Mouse (Mus musculus): Measurements from ENCODE around the gene Pla2g7. TPM values are rescaled to one million over a fixed set of nuclear protein-coding genes. Genes with fewer than 3 reads are reported as not detected.
A peak's percentile ranks its signal among the peaks of the same experiment; 100 is the strongest.

Gene Pla2g7
- total and polyA plus RNA-seq, 3 experiments: not detected

DNA sequence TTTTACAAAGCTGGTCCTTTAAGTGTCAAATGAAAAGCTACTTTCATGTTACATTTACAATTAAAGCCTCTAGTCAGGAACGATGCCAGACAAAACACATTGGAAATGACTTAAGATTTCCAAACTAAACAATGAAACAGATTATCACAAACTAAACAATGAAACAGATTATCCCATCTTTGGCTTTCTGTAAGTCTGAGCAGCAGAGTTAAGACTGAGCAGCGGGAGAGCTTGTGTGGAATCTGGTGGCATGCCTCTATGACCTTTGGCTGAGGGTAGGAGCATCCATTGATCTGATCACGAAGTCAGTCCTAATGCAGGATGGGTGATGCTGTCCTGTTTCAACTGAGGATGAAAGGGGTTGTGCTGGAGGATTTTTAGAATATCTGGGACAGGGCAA lies 44.3 kb downstream of the Pla2g7 start:
- Histone ChIP-seq H3K4me3 (ENCODE audit: low read depth, low read length) (no peak overlapping the region), H3K4me1 (ENCODE audit: insufficient read depth, low read depth, low read length) (no peaks in the 10 kb centered on the region), H3K27me3 (ENCODE audit: insufficient read depth, low read length) (no peaks in the 10 kb centered on the region), H3K36me3 (replicated peaks) (no peaks in the 10 kb centered on the region), H3K9me3 (replicated peaks) (peaks cover 51% of the 10 kb centered on the region)
- TF ChIP-seq GATA1 (IDR thresholded peaks at IDR 0.05; ENCODE audit: borderline replicate concordance, low read length): no peak
- TF ChIP-seq TAL1 (conservative IDR thresholded peaks at IDR 0.05; ENCODE audit: low read depth, low read length): no peak
- TF ChIP-seq CTCF (IDR thresholded peaks at IDR 0.05; ENCODE audit: low read depth, low read length): no peak
- no peak for TF ChIP-seq GATA2 (IDR thresholded peaks at IDR 0.05; ENCODE audit: borderline replicate concordance, low read depth, low read length)
- TF ChIP-seq POLR2AphosphoS5 (IDR thresholded peaks at IDR 0.05; ENCODE audit: insufficient replicate concordance, low read depth, low read length): no peak
- ATAC-seq (ENCODE audit: extremely low read depth, insufficient number of reproducible peaks, low FRiP score, poor library complexity, severe bottlenecking) (no peak), DNase-seq (ENCODE audit: low spot score) (no peak)

DNA sequence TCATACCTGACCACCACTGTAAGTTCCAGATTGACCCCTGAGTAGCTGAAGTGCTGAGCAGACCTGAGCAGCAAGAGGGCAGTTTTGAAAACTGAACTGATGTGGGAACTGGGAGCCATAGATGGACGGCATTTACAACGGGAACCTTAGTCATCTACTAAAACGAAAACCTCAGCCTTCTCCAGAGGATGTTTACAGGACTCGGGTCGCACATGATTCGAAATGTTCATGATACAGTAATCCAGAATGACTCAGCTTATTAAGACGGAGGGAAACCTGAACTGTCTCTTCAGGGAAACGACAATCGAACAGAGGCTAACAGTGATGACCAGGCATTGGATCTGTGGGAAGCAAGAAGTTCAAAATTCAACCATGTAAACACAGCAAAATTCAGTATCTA lies 51.3 kb downstream of the Pla2g7 start:
- DNase-seq (ENCODE audit: low spot score): no peak
- peaks cover 52% of the 10 kb centered on the region for H3K9me3 ChIP-seq (replicated peaks)
- ATAC-seq (ENCODE audit: extremely low read depth, insufficient number of reproducible peaks, low FRiP score, poor library complexity, severe bottlenecking): no peak

GRCm38 (mm10) chr17:43622076-43622475 lies 54.2 kb downstream of the Pla2g7 start:
- H3K9me3 ChIP-seq (replicated peaks): peaks cover 60% of the 10 kb centered on the region
- ATAC-seq (ENCODE audit: extremely low read depth, insufficient number of reproducible peaks, low FRiP score, poor library complexity, severe bottlenecking): no peak
- no peak overlapping the region for H3K4me3 ChIP-seq (ENCODE audit: low read depth, low read length)
- H3K27me3 ChIP-seq (ENCODE audit: insufficient read depth, low read length): no peaks in the 10 kb centered on the region
- no peaks in the 10 kb centered on the region for H3K36me3 ChIP-seq (replicated peaks)
- H3K4me1 ChIP-seq (ENCODE audit: insufficient read depth, low read depth, low read length): no peaks in the 10 kb centered on the region
- no peak for TF ChIP-seq GATA2 (IDR thresholded peaks at IDR 0.05; ENCODE audit: borderline replicate concordance, low read depth, low read length)
- no peak for TF ChIP-seq TAL1 (conservative IDR thresholded peaks at IDR 0.05; ENCODE audit: low read depth, low read length)
- TF ChIP-seq GATA1 (IDR thresholded peaks at IDR 0.05; ENCODE audit: borderline replicate concordance, low read length): no peak
- TF ChIP-seq CTCF (IDR thresholded peaks at IDR 0.05; ENCODE audit: low read depth, low read length): no peak
- TF ChIP-seq POLR2AphosphoS5 (IDR thresholded peaks at IDR 0.05; ENCODE audit: insufficient replicate concordance, low read depth, low read length): no peak
- no peak for DNase-seq (ENCODE audit: low spot score)

More for the DNA sequence above, 51.3 kb downstream of the Pla2g7 start:
- no peaks in the 10 kb centered on the region for H3K36me3 ChIP-seq (replicated peaks)
- TF ChIP-seq GATA2 (IDR thresholded peaks at IDR 0.05; ENCODE audit: borderline replicate concordance, low read depth, low read length) (no peak), POLR2AphosphoS5 (IDR thresholded peaks at IDR 0.05; ENCODE audit: insufficient replicate concordance, low read depth, low read length) (no peak), CTCF (IDR thresholded peaks at IDR 0.05; ENCODE audit: low read depth, low read length) (no peak), TAL1 (conservative IDR thresholded peaks at IDR 0.05; ENCODE audit: low read depth, low read length) (no peak), GATA1 (IDR thresholded peaks at IDR 0.05; ENCODE audit: borderline replicate concordance, low read length) (no peak)
- H3K4me3 ChIP-seq (ENCODE audit: low read depth, low read length): no peak overlapping the region
- no peaks in the 10 kb centered on the region for H3K27me3 ChIP-seq (ENCODE audit: insufficient read depth, low read length)
- no peaks in the 10 kb centered on the region for H3K4me1 ChIP-seq (ENCODE audit: insufficient read depth, low read depth, low read length)

DNA sequence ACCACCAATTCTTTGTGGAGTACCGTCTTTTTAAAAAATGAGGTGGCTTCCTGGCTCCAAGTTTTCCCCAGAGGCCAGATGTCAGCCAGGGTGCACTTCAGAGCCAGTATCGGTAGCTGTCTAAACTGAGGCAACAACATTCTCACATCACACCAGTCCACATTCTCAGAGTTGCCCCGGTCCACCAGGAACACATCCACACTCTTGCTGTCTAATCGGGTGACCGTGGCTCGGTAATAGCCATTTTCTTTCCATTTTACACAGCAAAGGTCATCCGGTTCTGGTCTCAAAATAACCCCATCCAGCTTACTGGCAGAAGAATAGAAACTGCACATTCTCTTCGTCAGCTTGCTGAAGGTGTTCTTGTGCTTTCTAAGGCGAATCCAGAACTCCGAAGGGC lies 60.3 kb downstream of the Pla2g7 start:
- Histone ChIP-seq H3K4me1 (ENCODE audit: insufficient read depth, low read depth, low read length) (no peaks in the 10 kb centered on the region), H3K27me3 (ENCODE audit: insufficient read depth, low read length) (no peaks in the 10 kb centered on the region), H3K9me3 (replicated peaks) (peaks cover 76% of the 10 kb centered on the region), H3K36me3 (replicated peaks) (no peaks in the 10 kb centered on the region), H3K4me3 (ENCODE audit: low read depth, low read length) (no peak overlapping the region)
- TF ChIP-seq GATA2 (IDR thresholded peaks at IDR 0.05; ENCODE audit: borderline replicate concordance, low read depth, low read length): no peak
- TF ChIP-seq POLR2AphosphoS5 (IDR thresholded peaks at IDR 0.05; ENCODE audit: insufficient replicate concordance, low read depth, low read length): no peak
- TF ChIP-seq GATA1 (IDR thresholded peaks at IDR 0.05; ENCODE audit: borderline replicate concordance, low read length): no peak
- no peak for ATAC-seq (ENCODE audit: extremely low read depth, insufficient number of reproducible peaks, low FRiP score, poor library complexity, severe bottlenecking)
- no peak for DNase-seq (ENCODE audit: low spot score)

DNA sequence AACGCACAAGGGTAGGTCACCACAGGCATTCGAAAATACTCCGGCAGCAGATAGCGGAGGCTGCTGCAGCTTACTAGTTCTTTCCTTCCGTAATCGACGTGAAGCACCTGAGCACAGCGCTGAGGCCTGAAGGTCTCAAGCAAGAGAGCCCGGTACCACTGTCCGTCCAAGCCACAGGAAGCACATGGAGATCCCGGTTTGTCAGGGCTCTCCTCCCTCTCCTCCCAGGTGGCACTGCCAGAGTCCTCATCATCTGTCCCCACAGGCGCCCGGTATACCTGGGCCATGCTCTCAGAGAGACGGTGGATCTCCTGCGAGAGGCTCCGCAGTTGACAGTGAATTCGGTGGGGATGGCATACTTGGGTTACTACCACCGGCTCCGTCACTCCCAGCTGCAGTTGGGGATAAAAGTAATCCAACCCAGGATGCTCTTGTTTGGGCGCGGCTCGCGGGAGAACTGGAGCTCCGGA lies 61.2 kb downstream of the Pla2g7 start:
- H3K27me3 ChIP-seq (ENCODE audit: insufficient read depth, low read length): no peaks in the 10 kb centered on the region
- DNase-seq (ENCODE audit: low spot score): no peak
- TF ChIP-seq GATA1 (IDR thresholded peaks at IDR 0.05; ENCODE audit: borderline replicate concordance, low read length): no peak
- no peak for TF ChIP-seq GATA2 (IDR thresholded peaks at IDR 0.05; ENCODE audit: borderline replicate concordance, low read depth, low read length)
- TF ChIP-seq POLR2AphosphoS5 (IDR thresholded peaks at IDR 0.05; ENCODE audit: insufficient replicate concordance, low read depth, low read length): no peak
- TF ChIP-seq CTCF (IDR thresholded peaks at IDR 0.05; ENCODE audit: low read depth, low read length): no peak
- TF ChIP-seq TAL1 (conservative IDR thresholded peaks at IDR 0.05; ENCODE audit: low read depth, low read length): no peak

DNA sequence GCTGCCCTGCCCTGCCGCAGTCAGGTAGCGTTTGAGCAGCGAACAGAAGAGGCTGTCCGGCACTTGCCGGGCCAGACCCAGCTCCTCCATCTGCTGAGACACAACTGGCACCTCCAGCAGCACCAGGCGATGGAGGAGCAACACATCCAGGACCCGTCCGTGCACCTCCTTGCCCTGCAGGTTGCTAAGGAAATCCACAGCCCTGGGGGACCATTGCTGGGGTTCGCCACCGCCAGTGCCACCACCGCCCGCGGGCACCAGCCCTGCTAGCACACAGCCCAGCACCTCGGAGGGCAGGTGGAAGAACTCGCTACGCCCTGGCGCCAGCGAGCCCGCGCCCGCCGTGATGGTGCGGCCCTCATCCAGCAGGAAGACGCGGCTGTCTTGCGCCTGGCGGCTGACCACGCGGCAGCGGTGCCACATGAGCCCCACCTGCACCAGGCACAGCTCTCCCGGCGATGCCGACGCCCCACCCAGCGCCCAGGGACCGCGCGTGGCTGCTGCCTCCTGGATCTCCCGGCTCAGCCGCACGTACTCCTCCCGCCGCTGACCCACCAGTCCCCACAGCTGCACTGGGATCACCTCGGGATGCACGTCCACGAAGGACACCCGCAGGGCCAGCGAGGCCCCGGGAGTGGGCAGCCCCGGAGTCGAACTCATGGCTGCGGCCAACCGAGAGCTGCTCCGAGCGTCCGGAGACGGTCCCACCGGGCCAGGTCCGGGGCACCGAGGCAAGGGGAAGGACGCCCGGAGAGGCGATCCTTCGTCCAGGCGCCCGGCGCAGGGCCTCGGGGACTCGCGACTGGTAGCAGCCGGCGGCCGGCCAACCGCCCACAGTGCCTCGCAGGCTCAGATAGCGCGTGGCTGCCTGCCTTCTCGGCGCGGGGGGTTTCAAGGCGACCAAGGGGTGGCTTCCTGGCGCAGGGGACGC lies 61.9 kb downstream of the Pla2g7 start, which contains the start of gene Tdrd6:
Tdrd6 (minus strand) TSS at position 804 of the 931 bp plus-strand sequence.
- H3K4me1 ChIP-seq (ENCODE audit: insufficient read depth, low read depth, low read length): no peaks in the 10 kb centered on the region
- TF ChIP-seq GATA2 (IDR thresholded peaks at IDR 0.05; ENCODE audit: borderline replicate concordance, low read depth, low read length): no peak
- no peak for TF ChIP-seq GATA1 (IDR thresholded peaks at IDR 0.05; ENCODE audit: borderline replicate concordance, low read length)
- no peak for TF ChIP-seq TAL1 (conservative IDR thresholded peaks at IDR 0.05; ENCODE audit: low read depth, low read length)
- no peak for TF ChIP-seq CTCF (IDR thresholded peaks at IDR 0.05; ENCODE audit: low read depth, low read length)
- TF ChIP-seq POLR2AphosphoS5 (IDR thresholded peaks at IDR 0.05; ENCODE audit: insufficient replicate concordance, low read depth, low read length): no peak
- DNase-seq (ENCODE audit: low spot score) (no peak), ATAC-seq (ENCODE audit: extremely low read depth, insufficient number of reproducible peaks, low FRiP score, poor library complexity, severe bottlenecking) (no peak)
- H3K27me3 ChIP-seq (ENCODE audit: insufficient read depth, low read length): no peaks in the 10 kb centered on the region
- peak within 1 kb of the TSS; percentile 14; the same call in 1 of the 2 replicates for H3K4me3 ChIP-seq (ENCODE audit: low read depth, low read length)
- H3K9me3 ChIP-seq (replicated peaks): peaks cover 72% of the 10 kb centered on the region
- H3K36me3 ChIP-seq (replicated peaks): no peaks in the 10 kb centered on the region

More for the DNA sequence above, 61.2 kb downstream of the Pla2g7 start:
- ATAC-seq (ENCODE audit: extremely low read depth, insufficient number of reproducible peaks, low FRiP score, poor library complexity, severe bottlenecking): no peak
- no peaks in the 10 kb centered on the region for H3K4me1 ChIP-seq (ENCODE audit: insufficient read depth, low read depth, low read length)
- no peaks in the 10 kb centered on the region for H3K36me3 ChIP-seq (replicated peaks)
- H3K9me3 ChIP-seq (replicated peaks): peaks cover 74% of the 10 kb centered on the region
- H3K4me3 ChIP-seq (ENCODE audit: low read depth, low read length): no peak overlapping the region
